Mouse (Mus musculus): ENCODE data around the gene Zfp503. TPM values are rescaled to one million over a fixed set of nuclear protein-coding genes. Genes with fewer than 3 reads are reported as not detected.

The Zfp503 gene
- polyA plus RNA-seq, 1 experiment: 5.4 TPM

GRCm38 (mm10) chr14:22035900-22036299, 46.5 kb upstream of the Zfp503 start:
- H3K4me3 ChIP-seq: no peak overlapping the region
- H3K79me2 ChIP-seq (ENCODE audit: control insufficient read depth, insufficient read depth): no peaks in the 10 kb centered on the region
- no peak overlapping the region for H3K4me2 ChIP-seq (ENCODE audit: low read depth)
- no peak for TF ChIP-seq USF1 (IDR thresholded peaks at IDR 0.05; ENCODE audit: low read depth)
- TF ChIP-seq MAX (IDR thresholded peaks at IDR 0.05; ENCODE audit: low read depth): no peak
- TF ChIP-seq TCF3 (IDR thresholded peaks at IDR 0.05; ENCODE audit: insufficient read length, low read depth): no peak
- TF ChIP-seq SRF (IDR thresholded peaks at IDR 0.05; ENCODE audit: control insufficient read depth, insufficient read length, low read depth): no peak
- TF ChIP-seq CEBPB (IDR thresholded peaks at IDR 0.05; ENCODE audit: insufficient read depth, poor library complexity, severe bottlenecking): no peak
- no peak for TF ChIP-seq REST (IDR thresholded peaks at IDR 0.05; ENCODE audit: insufficient read depth, insufficient read length)
- TF ChIP-seq MYOG (IDR thresholded peaks at IDR 0.05; ENCODE audit: control insufficient read depth in 1 of 3, insufficient read depth in 1 of 3, insufficient read length in 2 of 3, low read depth in 2 of 3): no peak
- TF ChIP-seq POLR2A (IDR thresholded peaks at IDR 0.05; ENCODE audit: insufficient read length, low read depth): no peak
- TF ChIP-seq TCF12 (IDR thresholded peaks at IDR 0.05; ENCODE audit: insufficient read depth, poor library complexity, severe bottlenecking): no peak
- no peak for TF ChIP-seq POLR2AphosphoS2 (IDR thresholded peaks at IDR 0.05; ENCODE audit: insufficient read length, low read depth)
- no peak for TF ChIP-seq MYOD1 (IDR thresholded peaks at IDR 0.05; ENCODE audit: control insufficient read depth in 1 of 3, insufficient read length in 2 of 3, low read depth in 2 of 3)
- peaks cover 26% of the 10 kb centered on the region for H3K27me3 ChIP-seq (ENCODE audit: control insufficient read depth, insufficient read depth, insufficient read length)
- no peaks in the 10 kb centered on the region for H3K36me3 ChIP-seq (ENCODE audit: control insufficient read depth, insufficient read depth)
- no peak overlapping the region for H3ac ChIP-seq (ENCODE audit: control insufficient read depth, insufficient read length)

- H3ac ChIP-seq (ENCODE audit: control insufficient read depth, insufficient read length): no peak overlapping the region
- no peak overlapping the region for H3K4me2 ChIP-seq (ENCODE audit: low read depth)
- H3K4me3 ChIP-seq: no peak overlapping the region
- TF ChIP-seq POLR2AphosphoS2 (IDR thresholded peaks at IDR 0.05; ENCODE audit: insufficient read length, low read depth) (no peak), MAX (IDR thresholded peaks at IDR 0.05; ENCODE audit: low read depth) (no peak), TCF12 (IDR thresholded peaks at IDR 0.05; ENCODE audit: insufficient read depth, poor library complexity, severe bottlenecking) (no peak), CEBPB (IDR thresholded peaks at IDR 0.05; ENCODE audit: insufficient read depth, poor library complexity, severe bottlenecking) (no peak), MYOG (IDR thresholded peaks at IDR 0.05; ENCODE audit: control insufficient read depth in 1 of 3, insufficient read depth in 1 of 3, insufficient read length in 2 of 3, low read depth in 2 of 3) (no peak), SRF (IDR thresholded peaks at IDR 0.05; ENCODE audit: control insufficient read depth, insufficient read length, low read depth) (no peak), MYOD1 (IDR thresholded peaks at IDR 0.05; ENCODE audit: control insufficient read depth in 1 of 3, insufficient read length in 2 of 3, low read depth in 2 of 3) (no peak)
- no peaks in the 10 kb centered on the region for H3K79me2 ChIP-seq (ENCODE audit: control insufficient read depth, insufficient read depth)
- no peaks in the 10 kb centered on the region for H3K36me3 ChIP-seq (ENCODE audit: control insufficient read depth, insufficient read depth)
- peaks cover 42% of the 10 kb centered on the region for H3K27me3 ChIP-seq (ENCODE audit: control insufficient read depth, insufficient read depth, insufficient read length)
Observed at GRCm38 (mm10) chr14:22023533-22023932, 34.1 kb upstream of the Zfp503 start.

GRCm38 (mm10) chr14:22020885-22021284, 31.5 kb upstream of the Zfp503 start:
- H3K36me3 ChIP-seq (ENCODE audit: control insufficient read depth, insufficient read depth): no peaks in the 10 kb centered on the region
- no peaks in the 10 kb centered on the region for H3K79me2 ChIP-seq (ENCODE audit: control insufficient read depth, insufficient read depth)
- TF ChIP-seq MAX (IDR thresholded peaks at IDR 0.05; ENCODE audit: low read depth): no peak
- TF ChIP-seq SRF (IDR thresholded peaks at IDR 0.05; ENCODE audit: control insufficient read depth, insufficient read length, low read depth): no peak
- TF ChIP-seq TCF3 (IDR thresholded peaks at IDR 0.05; ENCODE audit: insufficient read length, low read depth): no peak
- TF ChIP-seq POLR2A (IDR thresholded peaks at IDR 0.05; ENCODE audit: insufficient read length, low read depth): no peak
- TF ChIP-seq MYOD1 (IDR thresholded peaks at IDR 0.05; ENCODE audit: control insufficient read depth in 1 of 3, insufficient read length in 2 of 3, low read depth in 2 of 3): no peak
- TF ChIP-seq POLR2AphosphoS2 (IDR thresholded peaks at IDR 0.05; ENCODE audit: insufficient read length, low read depth): no peak
- no peak for TF ChIP-seq TCF12 (IDR thresholded peaks at IDR 0.05; ENCODE audit: insufficient read depth, poor library complexity, severe bottlenecking)
- TF ChIP-seq E2F4 (IDR thresholded peaks at IDR 0.05; ENCODE audit: insufficient read depth): no peak
- TF ChIP-seq MYOG (IDR thresholded peaks at IDR 0.05; ENCODE audit: control insufficient read depth in 1 of 3, insufficient read depth in 1 of 3, insufficient read length in 2 of 3, low read depth in 2 of 3): no peak
- no peak for TF ChIP-seq CEBPB (IDR thresholded peaks at IDR 0.05; ENCODE audit: insufficient read depth, poor library complexity, severe bottlenecking)
- TF ChIP-seq USF1 (IDR thresholded peaks at IDR 0.05; ENCODE audit: low read depth): no peak
- no peak for TF ChIP-seq REST (IDR thresholded peaks at IDR 0.05; ENCODE audit: insufficient read depth, insufficient read length)
- no peak overlapping the region for H3K4me3 ChIP-seq
- no peak overlapping the region for H3K4me2 ChIP-seq (ENCODE audit: low read depth)
- no peak overlapping the region for H3ac ChIP-seq (ENCODE audit: control insufficient read depth, insufficient read length)
- H3K27me3 ChIP-seq (ENCODE audit: control insufficient read depth, insufficient read depth, insufficient read length): peaks cover 35% of the 10 kb centered on the region

GRCm38 (mm10) chr14:22019949-22020845, 30.8 kb upstream of the Zfp503 start:
- Histone ChIP-seq H3K4me2 (ENCODE audit: low read depth) (no peak overlapping the region), H3K4me3 (no peak overlapping the region)

More at GRCm38 (mm10) chr14:22019949-22020845, 30.8 kb upstream of the Zfp503 start:
- Histone ChIP-seq H3K79me2 (ENCODE audit: control insufficient read depth, insufficient read depth) (no peaks in the 10 kb centered on the region), H3K36me3 (ENCODE audit: control insufficient read depth, insufficient read depth) (no peaks in the 10 kb centered on the region), H3K27me3 (ENCODE audit: control insufficient read depth, insufficient read depth, insufficient read length) (peaks cover 28% of the 10 kb centered on the region), H3ac (ENCODE audit: control insufficient read depth, insufficient read length) (no peak overlapping the region)
- TF ChIP-seq CEBPB (IDR thresholded peaks at IDR 0.05; ENCODE audit: insufficient read depth, poor library complexity, severe bottlenecking): no peak
- no peak for TF ChIP-seq REST (IDR thresholded peaks at IDR 0.05; ENCODE audit: insufficient read depth, insufficient read length)
- no peak for TF ChIP-seq POLR2A (IDR thresholded peaks at IDR 0.05; ENCODE audit: insufficient read length, low read depth)
- no peak for TF ChIP-seq TCF3 (IDR thresholded peaks at IDR 0.05; ENCODE audit: insufficient read length, low read depth)
- TF ChIP-seq E2F4 (IDR thresholded peaks at IDR 0.05; ENCODE audit: insufficient read depth): no peak
- TF ChIP-seq SRF (IDR thresholded peaks at IDR 0.05; ENCODE audit: control insufficient read depth, insufficient read length, low read depth): no peak
- TF ChIP-seq MYOD1 (IDR thresholded peaks at IDR 0.05; ENCODE audit: control insufficient read depth in 1 of 3, insufficient read length in 2 of 3, low read depth in 2 of 3): no peak
- TF ChIP-seq TCF12 (IDR thresholded peaks at IDR 0.05; ENCODE audit: insufficient read depth, poor library complexity, severe bottlenecking): no peak
- no peak for TF ChIP-seq POLR2AphosphoS2 (IDR thresholded peaks at IDR 0.05; ENCODE audit: insufficient read length, low read depth)
- no peak for TF ChIP-seq USF1 (IDR thresholded peaks at IDR 0.05; ENCODE audit: low read depth)
- no peak for TF ChIP-seq MAX (IDR thresholded peaks at IDR 0.05; ENCODE audit: low read depth)
- TF ChIP-seq MYOG (IDR thresholded peaks at IDR 0.05; ENCODE audit: control insufficient read depth in 1 of 3, insufficient read depth in 1 of 3, insufficient read length in 2 of 3, low read depth in 2 of 3): no peak
